Mouse (Mus musculus): ENCODE results near the gene Shisal2a. TPM values are rescaled to one million over a fixed set of nuclear protein-coding genes. Genes with fewer than 3 reads are reported as not detected.

Shisal2a gene
- polyA plus RNA-seq, 1 experiment from 2014 or later = not detected

GRCm38 (mm10) chr4:108403861-108404635, 20.9 kb upstream of the Shisal2a start:
- no peak for ATAC-seq
- Histone ChIP-seq H3K4me3 (no peak overlapping the region), H3K27ac (no peak overlapping the region), H3K27me3 (replicated peaks) (peaks cover 54% of the 10 kb centered on the region), H3K36me3 (no peaks in the 10 kb centered on the region), H3K4me1 (peaks cover 17% of the 10 kb centered on the region; the same call in 1 of the 2 replicates), H3K4me2 (no peak overlapping the region), H3K9ac (no peak overlapping the region), H3K9me3 (replicated peaks) (no peaks in the 10 kb centered on the region)
- WGBS (ENCODE audit: insufficient replicate concordance) = 72% methylated on average over 8 of the region's 8 CpGs

DNA sequence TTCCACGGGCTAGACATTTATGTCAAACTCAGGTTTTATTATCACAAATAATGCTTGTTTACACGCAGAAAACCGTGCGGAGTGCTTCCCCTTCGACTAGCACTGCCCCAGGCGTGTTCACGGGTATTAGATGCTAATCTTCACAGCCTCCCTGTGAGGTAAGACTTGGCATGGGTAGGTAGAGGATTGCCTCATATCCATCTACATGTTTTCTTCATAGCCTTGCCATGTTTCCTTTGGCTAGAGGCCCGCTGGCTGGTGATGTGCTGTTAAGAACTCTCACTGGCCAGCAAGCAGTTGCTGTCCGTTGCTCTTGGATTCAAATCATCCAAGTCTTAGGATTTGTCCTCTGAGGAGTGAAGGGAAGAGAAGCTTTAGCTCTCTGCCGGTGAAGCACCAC, 17.2 kb upstream of the Shisal2a start:
- Histone ChIP-seq H3K9me3 (replicated peaks) (no peaks in the 10 kb centered on the region), H3K36me3 (no peaks in the 10 kb centered on the region), H3K4me2 (no peak overlapping the region), H3K4me1 (no peaks in the 10 kb centered on the region), H3K9ac (no peak overlapping the region), H3K27ac (no peak overlapping the region), H3K4me3 (no peak overlapping the region), H3K27me3 (replicated peaks) (peaks cover 27% of the 10 kb centered on the region)
- WGBS (ENCODE audit: insufficient replicate concordance) = 77% methylated on average over 10 of the region's 10 CpGs
- ATAC-seq = no peak

DNA sequence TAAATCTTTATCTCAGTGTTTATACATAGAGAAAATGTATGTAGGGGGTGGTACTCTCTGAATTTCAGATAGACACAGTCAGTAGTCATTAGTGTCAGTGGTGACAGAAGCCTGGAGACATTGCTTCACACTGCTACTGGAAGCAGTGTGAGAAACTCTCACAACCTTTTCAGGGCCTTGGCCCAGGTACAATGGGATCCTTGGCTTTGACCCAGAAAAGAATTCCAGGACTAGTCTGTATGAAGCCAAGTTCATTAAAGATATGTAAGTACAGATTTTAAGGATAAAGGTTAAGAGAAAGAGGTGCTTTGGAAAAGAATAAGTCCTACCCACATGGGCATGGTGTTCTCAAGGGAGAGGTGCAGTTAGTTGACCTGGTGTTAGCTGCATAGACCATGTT, 11.1 kb upstream of the Shisal2a start:
- no peak overlapping the region for H3K9ac ChIP-seq
- H3K36me3 ChIP-seq = no peaks in the 10 kb centered on the region
- no peak for ATAC-seq
- peaks cover 12% of the 10 kb centered on the region; the same call in 1 of the 2 replicates for H3K4me1 ChIP-seq
- no peak overlapping the region for H3K4me3 ChIP-seq
- no peak overlapping the region for H3K27ac ChIP-seq
- H3K9me3 ChIP-seq (replicated peaks) = no peaks in the 10 kb centered on the region
- H3K27me3 ChIP-seq (replicated peaks) = peaks cover 4% of the 10 kb centered on the region
- H3K4me2 ChIP-seq = no peak overlapping the region

GRCm38 (mm10) chr4:108392558-108392957, 9.4 kb upstream of the Shisal2a start:
- no peak overlapping the region for H3K4me3 ChIP-seq
- H3K36me3 ChIP-seq = no peaks in the 10 kb centered on the region
- no peak overlapping the region for H3K9ac ChIP-seq
- peaks cover 21% of the 10 kb centered on the region; the same call in 1 of the 2 replicates for H3K4me1 ChIP-seq
- H3K27ac ChIP-seq = no peak overlapping the region
- H3K4me2 ChIP-seq = no peak overlapping the region
- H3K27me3 ChIP-seq (replicated peaks) = peaks cover 5% of the 10 kb centered on the region
- ATAC-seq = no peak
- 11% methylated on average over 2 of the region's 2 CpGs for WGBS (ENCODE audit: insufficient replicate concordance)
- no peaks in the 10 kb centered on the region for H3K9me3 ChIP-seq (replicated peaks)

- Histone ChIP-seq H3K4me3 (no peak overlapping the region), H3K9ac (no peak overlapping the region), H3K27me3 (replicated peaks) (peaks cover 12% of the 10 kb centered on the region; the same call in 1 of the 2 replicates), H3K27ac (no peak overlapping the region), H3K9me3 (replicated peaks) (no peaks in the 10 kb centered on the region), H3K4me1 (peaks cover 21% of the 10 kb centered on the region; the same call in 1 of the 2 replicates), H3K4me2 (no peak overlapping the region), H3K36me3 (no peaks in the 10 kb centered on the region)
- 63% methylated on average over 5 of the region's 5 CpGs for WGBS (ENCODE audit: insufficient replicate concordance)
- no peak for ATAC-seq
These were observed 8.0 kb upstream of the Shisal2a start for GRCm38 (mm10) chr4:108391124-108391523.

- no peak for ATAC-seq
- peaks cover 36% of the 10 kb centered on the region for H3K27me3 ChIP-seq (replicated peaks)
- no peak overlapping the region for H3K9ac ChIP-seq
- peaks cover 21% of the 10 kb centered on the region; the same call in 1 of the 2 replicates for H3K4me1 ChIP-seq
- no peak overlapping the region for H3K27ac ChIP-seq
- H3K36me3 ChIP-seq = no peaks in the 10 kb centered on the region
- H3K9me3 ChIP-seq (replicated peaks) = no peaks in the 10 kb centered on the region
- no peak overlapping the region for H3K4me3 ChIP-seq
- WGBS (ENCODE audit: insufficient replicate concordance) = 62% methylated on average over 3 of the region's 3 CpGs
- H3K4me2 ChIP-seq = no peak overlapping the region
These were observed 5.6 kb upstream of the Shisal2a start for GRCm38 (mm10) chr4:108388741-108389140.

GRCm38 (mm10) chr4:108387681-108388253, 4.6 kb upstream of the Shisal2a start:
- Histone ChIP-seq H3K4me1 (peaks cover 18% of the 10 kb centered on the region; the same call in 1 of the 2 replicates), H3K9me3 (replicated peaks) (no peaks in the 10 kb centered on the region), H3K27ac (no peak overlapping the region), H3K4me3 (peak overlapping the region; percentile 38), H3K4me2 (peak overlapping the region; percentile 63), H3K9ac (peak overlapping the region; percentile 40), H3K27me3 (replicated peaks) (peaks cover 46% of the 10 kb centered on the region), H3K36me3 (no peaks in the 10 kb centered on the region)
- WGBS (ENCODE audit: insufficient replicate concordance) = 8% methylated on average over 18 of the region's 18 CpGs
- peak; percentile 54; the same call in 1 of the 2 replicates for ATAC-seq

DNA sequence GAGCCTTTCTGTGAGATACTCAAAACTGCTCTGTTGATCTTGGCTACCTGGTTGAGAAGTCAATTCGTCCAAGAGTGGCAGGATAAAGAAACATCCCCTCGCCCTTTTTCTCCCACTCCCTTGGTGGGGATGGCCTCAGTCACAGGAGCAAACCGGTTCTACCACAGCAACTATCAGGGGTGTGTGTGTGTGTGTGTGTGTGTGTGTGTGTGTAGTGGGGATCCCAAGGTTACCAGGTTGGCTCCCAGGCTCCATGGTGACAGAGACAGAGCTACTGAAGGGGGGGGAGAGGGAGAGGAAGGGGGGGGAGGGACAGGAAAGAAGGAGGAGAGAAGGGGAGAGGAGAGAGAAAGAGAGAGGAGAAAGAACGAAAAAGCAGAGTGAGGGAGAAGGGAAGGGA, 4.0 kb upstream of the Shisal2a start:
- H3K9ac ChIP-seq = no peak overlapping the region
- peaks cover 11% of the 10 kb centered on the region; the same call in 1 of the 2 replicates for H3K4me1 ChIP-seq
- H3K27ac ChIP-seq = no peak overlapping the region
- H3K9me3 ChIP-seq (replicated peaks) = no peaks in the 10 kb centered on the region
- 36% methylated on average over 4 of the region's 4 CpGs for WGBS (ENCODE audit: insufficient replicate concordance)
- no peaks in the 10 kb centered on the region for H3K36me3 ChIP-seq
- peak overlapping the region; percentile 38; the same call in 1 of the 2 replicates for H3K4me3 ChIP-seq
- ATAC-seq = no peak
- peak overlapping the region; percentile 63 for H3K4me2 ChIP-seq
- H3K27me3 ChIP-seq (replicated peaks) = peaks cover 52% of the 10 kb centered on the region

- no peaks in the 10 kb centered on the region for H3K9me3 ChIP-seq (replicated peaks)
- H3K27me3 ChIP-seq (replicated peaks) = peaks cover 63% of the 10 kb centered on the region
- ATAC-seq = no peak
- H3K36me3 ChIP-seq = no peaks in the 10 kb centered on the region
- no peak overlapping the region for H3K4me2 ChIP-seq
- H3K4me1 ChIP-seq = peaks cover 10% of the 10 kb centered on the region; the same call in 1 of the 2 replicates
- no peak overlapping the region for H3K4me3 ChIP-seq
- no peak overlapping the region for H3K27ac ChIP-seq
- WGBS (ENCODE audit: insufficient replicate concordance) = 12% methylated on average over 1 of the region's 1 CpGs
- no peak overlapping the region for H3K9ac ChIP-seq
These were observed 2.9 kb upstream of the Shisal2a start for GRCm38 (mm10) chr4:108386087-108386486.

- ATAC-seq = no peak
- Histone ChIP-seq H3K9ac (no peak overlapping the region), H3K4me1 (peaks cover 8% of the 10 kb centered on the region; the same call in 1 of the 2 replicates), H3K4me3 (no peak overlapping the region), H3K36me3 (no peaks in the 10 kb centered on the region), H3K9me3 (replicated peaks) (no peaks in the 10 kb centered on the region), H3K27ac (no peak overlapping the region), H3K27me3 (replicated peaks) (peaks cover 77% of the 10 kb centered on the region), H3K4me2 (no peak overlapping the region)
- WGBS (ENCODE audit: insufficient replicate concordance) = 3% methylated on average over 1 of the region's 1 CpGs
These were observed 3.0 kb downstream of the Shisal2a start for GRCm38 (mm10) chr4:108380146-108380545.

GRCm38 (mm10) chr4:108379476-108379875, 3.7 kb downstream of the Shisal2a start:
- no peaks in the 10 kb centered on the region for H3K36me3 ChIP-seq
- H3K4me1 ChIP-seq = peaks cover 8% of the 10 kb centered on the region; the same call in 1 of the 2 replicates
- WGBS (ENCODE audit: insufficient replicate concordance) = 68% methylated on average over 3 of the region's 3 CpGs
- peaks cover 71% of the 10 kb centered on the region for H3K27me3 ChIP-seq (replicated peaks)
- ATAC-seq = no peak
- no peak overlapping the region for H3K9ac ChIP-seq
- H3K27ac ChIP-seq = no peak overlapping the region
- no peak overlapping the region for H3K4me2 ChIP-seq
- H3K4me3 ChIP-seq = no peak overlapping the region
- no peaks in the 10 kb centered on the region for H3K9me3 ChIP-seq (replicated peaks)

DNA sequence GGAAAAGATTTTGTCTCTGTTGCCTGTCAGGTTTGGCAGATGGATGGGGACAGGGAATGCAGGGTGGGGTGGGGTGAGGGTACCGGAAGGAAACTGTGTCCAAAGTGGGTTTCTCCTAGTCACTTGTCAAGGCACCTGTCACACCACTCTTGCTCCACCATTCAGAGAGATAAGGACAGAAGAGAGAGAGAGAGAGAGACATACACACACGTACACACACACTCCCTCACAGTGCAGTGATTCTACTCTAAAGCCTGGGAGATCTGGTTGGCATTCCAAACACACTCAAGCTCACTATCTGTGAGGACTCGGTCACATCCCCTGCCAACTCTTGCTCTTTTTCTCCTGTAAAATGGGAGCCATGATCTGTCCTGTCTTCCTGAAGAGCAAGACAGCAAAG, 11.0 kb downstream of the Shisal2a start:
- 49% methylated on average over 3 of the region's 3 CpGs for WGBS (ENCODE audit: insufficient replicate concordance)
- Histone ChIP-seq H3K27ac (no peak overlapping the region), H3K36me3 (no peaks in the 10 kb centered on the region), H3K4me3 (no peak overlapping the region), H3K9ac (no peak overlapping the region), H3K4me1 (peaks cover 2% of the 10 kb centered on the region; the same call in 1 of the 2 replicates), H3K27me3 (replicated peaks) (peaks cover 7% of the 10 kb centered on the region), H3K9me3 (replicated peaks) (no peaks in the 10 kb centered on the region), H3K4me2 (no peak overlapping the region)
- no peak for ATAC-seq
